Mouse (Mus musculus) limb, embryonic 14.5 days (tissue): Measurements from ENCODE around the gene M6pr. TPM values are rescaled to one million over a fixed set of nuclear protein-coding genes. Genes with fewer than 3 reads are reported as not detected.
A peak's percentile ranks its signal among the peaks of the same experiment; 100 is the strongest.

Experiments
- ATAC-seq: fragments of 200-750 bp; cut with Nextera tagmentation; 2 replicates; pipeline ENCODE4 v1.8.0; 2017; ENCODE audit warnings: low read depth, moderate number of reproducible peaks, moderate TSS enrichment; ENCODE audit not compliant: low FRiP score
- DNase-seq: peaks from one replicate; pipeline ENCODE4 v3.0.0-alpha.2; 2015; ENCODE audit warnings: low spot score
- H3K27ac ChIP-seq: fragments of 300-500 bp; sonication (generic); replicated peaks from 2 replicates; pipeline ENCODE4 v1.5.1; 2014; ENCODE audit warnings: low read depth, mild to moderate bottlenecking, low read length, moderate library complexity, mixed read lengths
- H3K27me3 ChIP-seq: fragments of 300-500 bp; sonication (generic); 2 replicates; pipeline ENCODE4 v1.6.1; 2014; ENCODE audit warnings: low read length, mixed read lengths; ENCODE audit not compliant: control insufficient read depth, insufficient read depth
- H3K36me3 ChIP-seq: fragments of 300-500 bp; sonication (generic); 2 replicates; pipeline ENCODE4 v1.6.1; 2014; ENCODE audit warnings: mild to moderate bottlenecking, low read length, moderate library complexity, mixed read lengths; ENCODE audit not compliant: control insufficient read depth, insufficient read depth
- H3K4me1 ChIP-seq: fragments of 300-500 bp; sonication (generic); 2 replicates; pipeline ENCODE4 v1.6.1; 2014; ENCODE audit warnings: antibody characterized with exemption, low read length, mixed read lengths; ENCODE audit not compliant: control insufficient read depth, insufficient read depth
- H3K4me2 ChIP-seq: fragments of 300-500 bp; sonication (generic); replicated peaks from 2 replicates; pipeline ENCODE4 v1.6.1; 2014; ENCODE audit warnings: low read depth, mild to moderate bottlenecking, low read length, moderate library complexity; ENCODE audit not compliant: severe bottlenecking
- H3K4me3 ChIP-seq: fragments of 300-500 bp; sonication (generic); replicated peaks from 2 replicates; pipeline ENCODE4 v1.5.1; 2014; ENCODE audit warnings: low read length
- H3K9ac ChIP-seq: fragments of 300-500 bp; sonication (generic); 2 replicates; pipeline ENCODE4 v1.6.1; 2014; ENCODE audit warnings: mild to moderate bottlenecking, low read depth, low read length, moderate library complexity; ENCODE audit not compliant: severe bottlenecking
- H3K9me3 ChIP-seq: fragments of 300-500 bp; sonication (generic); 2 replicates; pipeline ENCODE4 v1.6.1; 2016; ENCODE audit warnings: low read length; ENCODE audit not compliant: control insufficient read depth
- POLR2A ChIP-seq: fragments of 200-500 bp; IDR thresholded peaks from 2 replicates; pipeline ENCODE4 v1.8.0; 2012; ENCODE audit warnings: inconsistent platforms, mild to moderate bottlenecking, moderate library complexity, borderline replicate concordance; ENCODE audit not compliant: insufficient read depth, insufficient read length; ENCODE audit errors: extremely low read depth
- WGBS: fragments of 180-500 bp; shearing (Covaris S2); extraction: QIAGEN DNeasy Blood & Tissue Kit; methylation state at CpG from one replicate; pipeline ENCODE4 v1.1.7; 2014; 5-methylcytosine and 5-hydroxymethylcytosine counted together
- polyA plus RNA-seq, 2 experiments: library from polyadenylated mRNA; depleted of rRNA in 1 of 2; stranded (reverse) in 1 of 2; unstranded in 1 of 2; fragments of >200 nt; fragmentation: Nextera tagmentation in 1 of 2; extraction: Ambion mirVana in 1 of 2; gene quantifications; 2 replicates each; pipeline versions ENCODE4 v1.2.1 to v1.2.3; 2012 to 2014

The M6pr gene
- polyA plus RNA-seq, 2 experiments: 62.6 to 84.2 TPM

- Histone ChIP-seq H3K27ac (peak overlapping the region; percentile 77), H3K4me1 (peaks cover 4% of the 10 kb centered on the region; the same call in 1 of the 2 replicates), H3K27me3 (no peaks in the 10 kb centered on the region), H3K36me3 (no peaks in the 10 kb centered on the region), H3K9me3 (no peaks in the 10 kb centered on the region), H3K9ac (peak overlapping the region; percentile 71), H3K4me3 (peak overlapping the region; percentile 51), H3K4me2 (peak overlapping the region; percentile 64)
- ATAC-seq (peak; percentile 74; the same call in 1 of the 2 replicates), DNase-seq (peak; percentile 47)
- TF ChIP-seq POLR2A: no peak
- WGBS: 4% methylated on average over 25 of the region's 25 CpGs
These were observed 11.0 kb upstream of the M6pr start for GRCm38 (mm10) chr6:122297279-122298222.

- WGBS: 38% methylated on average over 4 of the region's 4 CpGs
- Histone ChIP-seq H3K27ac (no peak overlapping the region), H3K36me3 (no peaks in the 10 kb centered on the region), H3K4me3 (peak overlapping the region; percentile 51), H3K4me1 (peaks cover 4% of the 10 kb centered on the region; the same call in 1 of the 2 replicates), H3K4me2 (peak overlapping the region; percentile 64), H3K27me3 (no peaks in the 10 kb centered on the region), H3K9ac (0 out of 2 replicates have a peak overlapping the region, but pooled peaks have one; percentile 71), H3K9me3 (no peaks in the 10 kb centered on the region)
- no peak for TF ChIP-seq POLR2A
- no peak for ATAC-seq
- no peak for DNase-seq
These were observed 10.3 kb upstream of the M6pr start for GRCm38 (mm10) chr6:122298223-122298609.

- Histone ChIP-seq H3K4me2 (no peak overlapping the region), H3K9me3 (no peaks in the 10 kb centered on the region), H3K27ac (no peak overlapping the region), H3K36me3 (no peaks in the 10 kb centered on the region), H3K9ac (no peak overlapping the region), H3K4me3 (no peak overlapping the region), H3K4me1 (peaks cover 4% of the 10 kb centered on the region; the same call in 1 of the 2 replicates), H3K27me3 (no peaks in the 10 kb centered on the region)
- ATAC-seq (no peak), DNase-seq (no peak)
- TF ChIP-seq POLR2A: no peak
- 69% methylated on average over 3 of the region's 3 CpGs for WGBS
These were observed 8.8 kb upstream of the M6pr start for GRCm38 (mm10) chr6:122299621-122300133.

GRCm38 (mm10) chr6:122302121-122302520 lies 6.4 kb upstream of the M6pr start:
- Histone ChIP-seq H3K4me3 (no peak overlapping the region), H3K9me3 (no peaks in the 10 kb centered on the region), H3K27ac (no peak overlapping the region), H3K4me1 (peaks cover 4% of the 10 kb centered on the region; the same call in 1 of the 2 replicates), H3K9ac (no peak overlapping the region), H3K4me2 (no peak overlapping the region), H3K27me3 (no peaks in the 10 kb centered on the region), H3K36me3 (no peaks in the 10 kb centered on the region)
- no peak for DNase-seq
- ATAC-seq: no peak
- no peak for TF ChIP-seq POLR2A
- 73% methylated on average over 1 of the region's 1 CpGs for WGBS

- TF ChIP-seq POLR2A: no peak
- Histone ChIP-seq H3K36me3 (no peaks in the 10 kb centered on the region), H3K4me3 (no peak overlapping the region), H3K9ac (no peak overlapping the region), H3K27ac (no peak overlapping the region), H3K27me3 (no peaks in the 10 kb centered on the region), H3K4me2 (no peak overlapping the region), H3K9me3 (no peaks in the 10 kb centered on the region), H3K4me1 (peaks cover 4% of the 10 kb centered on the region; the same call in 1 of the 2 replicates)
- DNase-seq: no peak
- 87% methylated on average over 4 of the region's 4 CpGs for WGBS
- ATAC-seq: no peak
These were observed 5.9 kb upstream of the M6pr start for GRCm38 (mm10) chr6:122302661-122303060.
